Mouse (Mus musculus) embryonic facial prominence, embryonic 11.5 days (tissue): ENCODE results near the gene Fkbp15. TPM values are rescaled to one million over a fixed set of nuclear protein-coding genes. Genes with fewer than 3 reads are reported as not detected.

Experiments used
- ATAC-seq: fragments of 200-750 bp; cut with Nextera tagmentation; replicated peaks from 2 replicates; pipeline ENCODE4 v1.8.0; 2017; ENCODE audit warnings: low read depth; ENCODE audit not compliant: insufficient number of reproducible peaks, low FRiP score, low TSS enrichment
- DNase-seq: peaks from one replicate; pipeline ENCODE4 v3.0.0-alpha.2; 2015; ENCODE audit warnings: low spot score
- H3K27ac ChIP-seq: fragments of 300-500 bp; sonication (generic); replicated peaks from 2 replicates; pipeline ENCODE4 v1.5.1; 2014; ENCODE audit warnings: mild to moderate bottlenecking, low read depth, low read length, control low read depth
- H3K27me3 ChIP-seq: fragments of 300-500 bp; sonication (generic); 2 replicates; pipeline ENCODE4 v1.6.1; 2014; ENCODE audit warnings: mild to moderate bottlenecking, low read length, moderate library complexity, mixed read lengths; ENCODE audit not compliant: control insufficient read depth, insufficient read depth
- H3K36me3 ChIP-seq: fragments of 300-500 bp; sonication (generic); replicated peaks from 2 replicates; pipeline ENCODE4 v1.6.1; 2014; ENCODE audit warnings: low read depth, mild to moderate bottlenecking, low read length, moderate library complexity, mixed read lengths; ENCODE audit not compliant: control insufficient read depth, insufficient read depth
- H3K4me1 ChIP-seq: fragments of 300-500 bp; sonication (generic); 2 replicates; pipeline ENCODE4 v1.6.1; 2014; ENCODE audit warnings: low read length, mixed read lengths; ENCODE audit not compliant: control insufficient read depth, insufficient read depth
- H3K4me2 ChIP-seq: fragments of 300-500 bp; sonication (generic); 2 replicates; pipeline ENCODE4 v1.6.1; 2014; ENCODE audit warnings: low read depth, mild to moderate bottlenecking, control low read depth, low read length, moderate library complexity
- H3K4me3 ChIP-seq: fragments of 300-500 bp; sonication (generic); 2 replicates; pipeline ENCODE4 v1.5.1; 2014; ENCODE audit warnings: low read depth, low read length, control low read depth
- H3K9ac ChIP-seq: fragments of 300-500 bp; sonication (generic); replicated peaks from 2 replicates; pipeline ENCODE4 v1.6.1; 2014; ENCODE audit warnings: mild to moderate bottlenecking, control low read depth, low read length
- H3K9me3 ChIP-seq: fragments of 300-500 bp; sonication (generic); replicated peaks from 2 replicates; pipeline ENCODE4 v1.6.1; 2016; ENCODE audit warnings: mild to moderate bottlenecking, low read length, inconsistent platforms, mixed read lengths; ENCODE audit not compliant: control insufficient read depth
- WGBS: fragments of 180-500 bp; shearing (Covaris S2); extraction: QIAGEN DNeasy Blood & Tissue Kit; methylation state at CpG from one replicate; pipeline ENCODE4 v1.1.7; 2014; 5-methylcytosine and 5-hydroxymethylcytosine counted together
- polyA plus RNA-seq: library from polyadenylated mRNA; unstranded; fragments of >200 nt; fragmentation: Nextera tagmentation; extraction: Ambion mirVana; gene quantifications from 2 replicates; pipeline ENCODE4 v1.2.1, GENCODE M21; 2014

Fkbp15 gene
- polyA plus RNA-seq, 1 experiment from 2014 or later, result 16.3 TPM

DNA sequence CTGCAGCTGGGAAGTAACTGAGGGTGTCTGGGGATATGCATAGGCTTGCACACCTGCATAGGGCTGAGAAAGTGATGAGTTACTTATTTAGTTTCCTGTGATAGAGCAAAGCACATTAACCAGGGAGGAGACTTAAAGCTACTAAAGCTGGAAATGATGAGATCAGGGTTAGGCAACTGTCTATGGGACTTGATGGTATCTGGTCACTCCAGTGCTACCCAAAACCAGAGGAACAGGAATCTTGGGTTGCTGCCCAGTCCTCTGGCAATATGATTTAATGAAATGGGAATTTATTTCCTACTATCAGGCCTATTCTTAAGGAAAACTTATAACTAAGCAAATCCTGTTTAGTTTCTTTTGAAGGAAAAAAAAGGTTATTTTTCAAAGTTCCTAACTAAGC, 34.2 kb downstream of the Fkbp15 start:
- no peak for ATAC-seq
- H3K36me3 ChIP-seq, result no peaks in the 10 kb centered on the region

DNA sequence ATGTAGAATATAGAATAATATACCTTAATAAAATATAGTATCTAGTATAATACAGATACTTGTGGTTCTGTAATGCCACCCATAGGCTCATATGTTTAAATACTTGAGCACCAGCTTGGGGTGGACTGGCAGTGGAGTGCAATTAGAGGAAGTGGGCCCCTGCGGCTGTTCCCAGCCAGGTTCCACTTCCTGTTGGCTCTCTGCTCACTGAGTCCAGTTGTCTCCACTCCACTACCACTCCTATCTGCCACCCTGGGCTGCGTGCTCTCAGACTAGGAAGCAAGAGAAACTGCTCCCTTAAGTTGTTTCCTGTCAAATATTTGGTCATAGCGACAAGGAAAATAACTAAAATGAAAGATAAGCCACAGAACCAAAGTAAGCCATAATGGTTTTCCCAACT, 37.7 kb downstream of the Fkbp15 start:
- no peaks in the 10 kb centered on the region; the same call in 1 of the 2 replicates for H3K36me3 ChIP-seq
- no peak overlapping the region for H3K4me2 ChIP-seq
- no peak overlapping the region for H3K27ac ChIP-seq
- DNase-seq (no peak), ATAC-seq (no peak)
- no peaks in the 10 kb centered on the region for H3K9me3 ChIP-seq
- H3K27me3 ChIP-seq, result no peaks in the 10 kb centered on the region
- no peak overlapping the region for H3K9ac ChIP-seq
- no peaks in the 10 kb centered on the region for H3K4me1 ChIP-seq
- WGBS, result 90% methylated on average over 3 of the region's 3 CpGs
- no peak overlapping the region for H3K4me3 ChIP-seq

More for the DNA sequence above, 34.2 kb downstream of the Fkbp15 start:
- DNase-seq, result no peak
- Histone ChIP-seq H3K4me1 (no peaks in the 10 kb centered on the region), H3K27ac (no peak overlapping the region), H3K27me3 (no peaks in the 10 kb centered on the region), H3K4me3 (no peak overlapping the region), H3K9me3 (no peaks in the 10 kb centered on the region), H3K4me2 (no peak overlapping the region), H3K9ac (no peak overlapping the region)

DNA sequence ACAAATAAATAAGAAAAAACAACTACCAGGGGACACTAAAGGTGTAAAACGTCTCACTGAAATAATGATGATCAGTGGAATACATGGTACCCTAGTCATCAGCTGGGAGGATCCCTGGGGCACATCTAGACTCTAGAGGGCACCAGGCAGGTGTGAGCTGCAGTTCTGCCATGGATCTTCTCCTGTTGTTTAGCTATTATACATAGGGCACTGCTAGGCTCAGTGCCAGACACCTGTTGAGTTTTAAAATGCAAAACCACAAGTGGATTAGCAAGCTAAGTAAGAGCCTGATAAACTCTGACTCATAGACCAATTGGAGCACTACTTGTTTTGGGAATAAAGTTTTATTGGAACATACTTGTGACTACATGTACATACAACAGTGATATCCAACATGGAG, 42.1 kb downstream of the Fkbp15 start:
- no peak for ATAC-seq

DNA sequence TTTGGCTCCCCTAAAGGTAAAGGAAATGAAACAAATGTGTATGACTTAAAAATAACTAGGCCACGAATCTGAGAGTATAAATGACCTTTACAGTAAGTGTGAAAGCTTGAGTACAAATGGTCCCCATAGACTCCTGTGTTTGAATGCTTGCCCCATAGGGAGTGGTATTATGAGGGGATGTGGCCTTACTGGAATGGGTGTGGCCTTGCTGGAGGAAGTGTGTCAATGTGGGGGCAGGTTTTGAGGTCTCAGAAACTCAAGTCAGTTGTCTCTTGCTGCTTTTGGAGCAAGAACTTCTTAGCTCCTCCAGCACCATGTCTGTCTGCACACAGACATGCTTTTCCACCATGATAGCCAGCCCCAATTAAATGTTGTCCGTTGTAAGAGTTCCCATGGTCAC, 43.9 kb downstream of the Fkbp15 start:
- H3K36me3 ChIP-seq, result no peaks in the 10 kb centered on the region; the same call in 1 of the 2 replicates
- 83% methylated on average over 2 of the region's 2 CpGs for WGBS

More for the DNA sequence above, 42.1 kb downstream of the Fkbp15 start:
- 71% methylated on average over 1 of the region's 1 CpGs for WGBS
- Histone ChIP-seq H3K4me3 (no peak overlapping the region), H3K27me3 (no peaks in the 10 kb centered on the region), H3K4me1 (no peaks in the 10 kb centered on the region), H3K9ac (no peak overlapping the region), H3K27ac (no peak overlapping the region), H3K4me2 (no peak overlapping the region), H3K36me3 (no peaks in the 10 kb centered on the region; the same call in 1 of the 2 replicates), H3K9me3 (no peaks in the 10 kb centered on the region)
- no peak for DNase-seq

DNA sequence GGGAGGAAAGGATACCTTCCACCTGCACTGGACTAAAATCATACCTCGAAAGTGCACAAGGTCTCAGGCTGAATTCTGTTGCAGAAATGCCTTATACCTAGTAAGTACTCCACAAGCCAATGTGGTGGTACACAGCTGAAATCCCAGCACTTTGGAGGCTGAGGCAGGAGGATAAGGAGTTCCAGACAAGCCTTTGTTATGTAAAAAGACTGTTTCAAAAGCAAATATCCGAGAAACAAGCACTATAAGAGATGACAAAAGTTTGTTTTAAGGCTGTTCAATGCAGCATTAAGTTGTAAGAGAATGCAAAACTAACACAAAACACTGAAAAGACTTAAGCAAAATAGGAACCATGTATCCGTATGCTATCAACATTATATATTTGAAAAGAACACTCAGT, 45.8 kb downstream of the Fkbp15 start:
- WGBS, result 89% methylated on average over 3 of the region's 3 CpGs
- Histone ChIP-seq H3K36me3 (no peaks in the 10 kb centered on the region; the same call in 1 of the 2 replicates), H3K9ac (no peak overlapping the region), H3K27ac (no peak overlapping the region), H3K27me3 (no peaks in the 10 kb centered on the region), H3K4me1 (no peaks in the 10 kb centered on the region), H3K4me2 (no peak overlapping the region), H3K4me3 (no peak overlapping the region), H3K9me3 (no peaks in the 10 kb centered on the region)
- DNase-seq, result no peak
- ATAC-seq, result no peak

More for the DNA sequence above, 43.9 kb downstream of the Fkbp15 start:
- Histone ChIP-seq H3K27me3 (no peaks in the 10 kb centered on the region), H3K9me3 (no peaks in the 10 kb centered on the region), H3K27ac (no peak overlapping the region), H3K9ac (no peak overlapping the region), H3K4me2 (no peak overlapping the region), H3K4me1 (no peaks in the 10 kb centered on the region), H3K4me3 (no peak overlapping the region)
- ATAC-seq (no peak), DNase-seq (no peak)

DNA sequence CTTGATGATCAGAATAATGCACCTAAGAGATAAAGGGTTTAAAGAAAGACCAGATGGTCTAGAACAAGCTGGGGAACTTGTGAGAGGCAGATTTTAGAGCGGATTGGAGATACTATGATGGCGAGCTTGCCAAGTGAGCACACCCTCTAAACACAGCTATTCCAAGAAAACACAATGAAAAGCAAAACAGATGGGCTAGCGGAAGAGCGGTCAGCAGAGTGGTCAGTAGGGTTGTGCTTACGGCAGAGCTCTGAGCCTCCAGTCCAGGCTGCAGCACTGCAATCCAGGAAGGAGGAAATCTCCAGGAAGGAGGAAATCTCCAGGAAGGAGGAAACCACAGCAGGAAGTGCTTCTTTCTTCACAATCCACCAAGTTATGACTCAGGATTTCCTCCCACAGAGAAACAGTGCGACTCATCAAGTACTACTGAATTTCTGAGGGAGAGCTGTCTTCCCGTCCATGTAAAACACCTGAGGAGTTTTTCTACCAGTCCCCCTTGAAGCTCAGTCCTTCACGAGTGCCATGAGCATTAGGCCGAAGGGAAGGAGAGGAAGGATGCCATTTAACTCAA, 46.6 kb downstream of the Fkbp15 start:
- ATAC-seq (no peak), DNase-seq (no peak)
- H3K4me3 ChIP-seq, result no peak overlapping the region
- no peaks in the 10 kb centered on the region for H3K9me3 ChIP-seq
- no peaks in the 10 kb centered on the region for H3K27me3 ChIP-seq
- no peaks in the 10 kb centered on the region for H3K4me1 ChIP-seq
- H3K27ac ChIP-seq, result no peak overlapping the region
- WGBS, result 90% methylated on average over 9 of the region's 9 CpGs
- no peaks in the 10 kb centered on the region; the same call in 1 of the 2 replicates for H3K36me3 ChIP-seq
- H3K4me2 ChIP-seq, result no peak overlapping the region
- H3K9ac ChIP-seq, result no peak overlapping the region

DNA sequence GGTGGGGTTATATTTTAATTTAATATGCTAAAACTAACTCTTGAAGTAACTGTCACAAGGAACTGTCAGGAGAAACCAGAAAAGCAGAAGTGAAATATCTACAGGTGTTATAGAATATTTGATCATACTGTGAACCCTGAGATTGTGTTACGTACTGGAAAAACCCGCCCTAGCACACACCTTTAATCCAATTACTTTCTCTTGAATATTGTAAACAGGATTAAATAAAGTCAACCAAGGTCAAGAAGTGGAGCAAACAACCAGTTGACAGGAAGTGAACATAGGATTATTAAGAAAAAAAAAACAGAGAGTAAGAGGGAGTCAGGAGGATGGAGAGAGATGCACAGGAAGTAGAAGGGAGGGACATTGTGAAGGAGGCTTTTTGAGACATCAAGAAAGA, 47.5 kb downstream of the Fkbp15 start:
- ATAC-seq, result no peak
- Histone ChIP-seq H3K27me3 (no peaks in the 10 kb centered on the region), H3K4me3 (no peak overlapping the region), H3K36me3 (no peaks in the 10 kb centered on the region), H3K4me2 (no peak overlapping the region), H3K4me1 (no peaks in the 10 kb centered on the region), H3K27ac (no peak overlapping the region), H3K9me3 (no peaks in the 10 kb centered on the region), H3K9ac (no peak overlapping the region)
- 87% methylated on average over 2 of the region's 2 CpGs for WGBS
- no peak for DNase-seq

DNA sequence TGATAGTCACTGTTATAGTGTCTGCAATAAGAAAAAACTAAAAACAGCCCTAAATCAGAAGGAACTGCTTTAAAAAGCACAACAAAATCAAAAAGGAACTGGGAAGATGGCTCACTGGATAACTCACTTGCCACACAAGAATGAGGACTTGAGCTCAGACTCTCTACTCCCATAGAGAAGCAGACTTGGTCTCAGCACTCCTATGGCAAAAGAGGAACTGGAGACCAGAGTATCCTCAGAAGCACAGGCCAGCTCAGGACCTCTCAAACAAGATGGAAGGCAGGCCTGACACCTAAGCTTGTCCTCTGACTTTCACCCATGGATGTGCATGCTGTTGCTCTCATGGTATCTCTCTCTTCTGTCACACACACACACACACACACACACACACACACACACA, 51.9 kb downstream of the Fkbp15 start:
- Histone ChIP-seq H3K4me2 (no peak overlapping the region), H3K9ac (no peak overlapping the region), H3K27me3 (no peaks in the 10 kb centered on the region), H3K36me3 (no peaks in the 10 kb centered on the region; the same call in none of the 2 replicates), H3K4me3 (no peak overlapping the region), H3K4me1 (no peaks in the 10 kb centered on the region), H3K27ac (no peak overlapping the region), H3K9me3 (no peaks in the 10 kb centered on the region)
- no peak for DNase-seq
- no peak for ATAC-seq
